15 mouse cellular contexts compared by ENCODE assay signal in the genomic region with DNA sequence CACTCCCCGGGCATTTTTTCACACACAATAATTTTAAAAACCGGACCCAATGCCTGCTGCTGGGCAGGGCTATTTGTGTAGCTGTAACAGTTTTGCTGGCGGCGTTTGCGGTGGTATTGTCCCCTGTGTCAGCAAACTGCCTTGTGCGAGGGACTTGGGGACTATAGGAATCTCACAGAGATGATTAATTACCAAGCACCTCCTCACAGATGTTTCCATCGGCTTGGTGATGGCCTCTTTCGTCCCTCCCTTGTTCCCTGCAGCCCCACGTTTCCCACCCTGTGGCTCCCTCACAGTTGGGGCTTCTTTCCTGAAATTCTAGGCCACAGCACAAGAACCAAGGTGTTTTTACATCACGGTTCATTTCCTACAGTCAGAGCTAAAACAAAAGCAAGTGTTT.
DNase-seq lines count a peak whose midpoint lies in the region; ATAC-seq lines count a peak whose summit lies in the region.
"Had no signal": no experiment of that assay in that cellular context is flagged by ENCODE, and none has a peak within 500 bp of the region (broad histone marks: within the 10 kb centered on the region; RNA-seq: fewer than 3 reads in every experiment).

No protein-coding gene starts in this region.

- DNase-seq in embryo, embryonic 10.5 days (ENCODE audit: low spot score) = peak; percentile 50
- no peak for DNase-seq in embryo, embryonic 9.5 days (ENCODE audit: extremely low spot score)
- DNase-seq in lung, postnatal 25 days (ENCODE audit: low spot score) = no peak
- no peak for DNase-seq in hindbrain, embryonic 14.5 days (ENCODE audit: low spot score)
- no peak for DNase-seq in cerebellum, adult 11-12 months
- DNase-seq in layer of hippocampus, adult 18-20 months (ENCODE audit: low spot score in 2 of 2) = no peak
- DNase-seq: heart, postnatal 4 days; kidney, postnatal 10 days; lung, postnatal 36 days; spleen, adult 18-20 months; thymus, postnatal 4 days had no signal

- H3K9me3 ChIP-seq in lung, embryonic 15.5 days = no peaks in the 10 kb centered on the region
- H3K9me3 ChIP-seq in hindbrain, embryonic 14.5 days (ENCODE audit: control insufficient read depth, low read length) = no peaks in the 10 kb centered on the region
- H3K9me3 ChIP-seq in neural tube, embryonic 14.5 days (ENCODE audit: control insufficient read depth, low read length) = no peaks in the 10 kb centered on the region
- H3K9me3 ChIP-seq: limb, embryonic 15.5 days had no signal

- H3K27me3 ChIP-seq in lung, embryonic 15.5 days = no peaks in the 10 kb centered on the region
- no peaks in the 10 kb centered on the region for H3K27me3 ChIP-seq in hindbrain, embryonic 14.5 days (ENCODE audit: control insufficient read depth, insufficient read depth, low read length)
- H3K27me3 ChIP-seq in neural tube, embryonic 14.5 days (ENCODE audit: control insufficient read depth, insufficient read depth, low read length) = no peaks in the 10 kb centered on the region
- H3K27me3 ChIP-seq: limb, embryonic 15.5 days had no signal

- no peak overlapping the region for H3K27ac ChIP-seq in lung, embryonic 15.5 days
- H3K27ac ChIP-seq in hindbrain, embryonic 14.5 days = no peak overlapping the region; the same call in 1 of the 2 replicates
- H3K27ac ChIP-seq in neural tube, embryonic 14.5 days (ENCODE audit: low read depth, low read length) = no peak overlapping the region
- H3K27ac ChIP-seq: limb, embryonic 15.5 days; stomach, postnatal 0 days had no signal

- H3K9ac ChIP-seq in lung, embryonic 15.5 days = no peak overlapping the region
- 0 out of 2 replicates have a peak overlapping the region, but pooled peaks have one; percentile 20 for H3K9ac ChIP-seq in hindbrain, embryonic 14.5 days
- H3K9ac ChIP-seq in neural tube, embryonic 14.5 days (replicated peaks; ENCODE audit: low read depth, low read length) = 0 out of 2 replicates have a peak overlapping the region, but pooled peaks have one; percentile 16
- H3K9ac ChIP-seq: limb, embryonic 15.5 days had no signal

- peak overlapping the region; percentile 2; the same call in 1 of the 2 replicates for H3K4me2 ChIP-seq in lung, embryonic 15.5 days
- peak overlapping the region; percentile 23 for H3K4me2 ChIP-seq in hindbrain, embryonic 14.5 days (replicated peaks)
- H3K4me2 ChIP-seq in neural tube, embryonic 14.5 days (ENCODE audit: low read depth, low read length) = no peak overlapping the region
- H3K4me2 ChIP-seq: limb, embryonic 15.5 days had no signal

- 29% methylated on average over 10 of the region's 10 CpGs for WGBS in lung, embryonic 15.5 days
- 14% methylated on average over 10 of the region's 10 CpGs for WGBS in hindbrain, embryonic 14.5 days
- WGBS in neural tube, embryonic 14.5 days = 7% methylated on average over 10 of the region's 10 CpGs

- H3K4me1 ChIP-seq in lung, embryonic 15.5 days = peaks cover 26% of the 10 kb centered on the region
- peaks cover 13% of the 10 kb centered on the region for H3K4me1 ChIP-seq in hindbrain, embryonic 14.5 days (replicated peaks; ENCODE audit: control insufficient read depth, insufficient read depth, low read length)
- peaks cover 13% of the 10 kb centered on the region for H3K4me1 ChIP-seq in neural tube, embryonic 14.5 days (ENCODE audit: control insufficient read depth, insufficient read depth, low read length)

- no peaks in the 10 kb centered on the region for H3K36me3 ChIP-seq in lung, embryonic 15.5 days
- no peaks in the 10 kb centered on the region for H3K36me3 ChIP-seq in hindbrain, embryonic 14.5 days (replicated peaks; ENCODE audit: control insufficient read depth, insufficient read depth)
- no peaks in the 10 kb centered on the region for H3K36me3 ChIP-seq in neural tube, embryonic 14.5 days (ENCODE audit: control insufficient read depth, insufficient read depth, low read length)
- H3K36me3 ChIP-seq: limb, embryonic 15.5 days had no signal

- H3K4me3 ChIP-seq in lung, embryonic 15.5 days = no peak overlapping the region
- no peak overlapping the region for H3K4me3 ChIP-seq in hindbrain, embryonic 14.5 days (replicated peaks; ENCODE audit: low read length)
- no peak overlapping the region for H3K4me3 ChIP-seq in neural tube, embryonic 14.5 days (ENCODE audit: low read depth, low read length)
- H3K4me3 ChIP-seq: limb, embryonic 15.5 days had no signal

- no peak for ATAC-seq in lung, embryonic 15.5 days (ENCODE audit: borderline replicate concordance, extremely low read depth, low FRiP score, low TSS enrichment)
- peak; percentile 39; the same call in 1 of the 2 replicates for ATAC-seq in hindbrain, embryonic 14.5 days (ENCODE audit: low FRiP score)
- 0 out of 2 replicates have a peak, but pooled peaks have one; percentile 13 for ATAC-seq in neural tube, embryonic 14.5 days (ENCODE audit: low read depth)
